Mouse (Mus musculus) cortical plate, adult 2 months (tissue): ENCODE results near the gene Pdlim7. TPM values are rescaled to one million over a fixed set of nuclear protein-coding genes. Genes with fewer than 3 reads are reported as not detected.

Source experiments
- H3K27ac ChIP-seq: fragments of 200-500 bp; 2 replicates; pipeline ENCODE4 v1.5.1; 2012; ENCODE audit warnings: low read length, control low read depth, inconsistent platforms; ENCODE audit not compliant: insufficient read depth
- H3K4me1 ChIP-seq: fragments of 200-500 bp; 2 replicates; pipeline ENCODE4 v1.6.1; 2011; ENCODE audit warnings: low read length; ENCODE audit not compliant: control insufficient read depth, insufficient read depth
- H3K4me3 ChIP-seq: fragments of 200-500 bp; 2 replicates; pipeline ENCODE4 v1.5.1; 2011; ENCODE audit warnings: mild to moderate bottlenecking, low read length, control low read depth; ENCODE audit not compliant: insufficient read depth
- CTCF ChIP-seq: fragments of 200-500 bp; IDR thresholded peaks from 2 replicates; pipeline ENCODE4 v1.5.1; 2011; ENCODE audit warnings: mild to moderate bottlenecking, control low read depth, low read length; ENCODE audit not compliant: insufficient read depth; ENCODE audit errors: extremely low read depth
- POLR2A ChIP-seq: fragments of 200-500 bp; IDR thresholded peaks from 2 replicates; pipeline ENCODE4 v1.6.1; 2011; ENCODE audit warnings: mild to moderate bottlenecking, low read length, control low read depth; ENCODE audit not compliant: insufficient read depth; ENCODE audit errors: extremely low read depth
- polyA plus RNA-seq: library from polyadenylated mRNA; depleted of rRNA; stranded (reverse); fragments of >200 nt; gene quantifications from 2 replicates; pipeline ENCODE4 v1.2.3, GENCODE M21; 2012

Gene Pdlim7
- polyA plus RNA-seq, 1 experiment, result 168 TPM

DNA sequence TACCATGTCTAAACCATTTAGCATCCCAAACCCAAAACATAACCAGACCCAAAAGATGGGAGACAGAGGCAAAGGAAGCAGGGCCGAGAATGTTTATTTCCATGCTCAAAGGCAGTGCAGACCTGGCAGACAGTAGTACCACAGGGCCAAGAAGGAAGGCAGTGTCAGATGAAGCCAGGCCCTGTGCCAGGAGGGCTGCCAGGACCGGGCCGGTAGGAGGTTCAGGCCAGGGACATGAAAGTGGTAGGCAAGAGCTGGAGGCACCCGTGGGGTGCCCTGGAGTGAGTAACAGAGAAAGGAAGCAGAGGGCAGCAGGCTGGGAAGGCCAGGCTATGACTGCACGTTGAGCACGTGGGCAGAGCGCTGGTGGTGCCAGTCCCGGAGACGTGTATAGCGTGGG lies 6.8 kb downstream of the Pdlim7 start:
- Histone ChIP-seq H3K4me3 (no peak overlapping the region), H3K27ac (no peak overlapping the region), H3K4me1 (peaks cover 2% of the 10 kb centered on the region)
- TF ChIP-seq POLR2A (no peak), CTCF (no peak)

DNA sequence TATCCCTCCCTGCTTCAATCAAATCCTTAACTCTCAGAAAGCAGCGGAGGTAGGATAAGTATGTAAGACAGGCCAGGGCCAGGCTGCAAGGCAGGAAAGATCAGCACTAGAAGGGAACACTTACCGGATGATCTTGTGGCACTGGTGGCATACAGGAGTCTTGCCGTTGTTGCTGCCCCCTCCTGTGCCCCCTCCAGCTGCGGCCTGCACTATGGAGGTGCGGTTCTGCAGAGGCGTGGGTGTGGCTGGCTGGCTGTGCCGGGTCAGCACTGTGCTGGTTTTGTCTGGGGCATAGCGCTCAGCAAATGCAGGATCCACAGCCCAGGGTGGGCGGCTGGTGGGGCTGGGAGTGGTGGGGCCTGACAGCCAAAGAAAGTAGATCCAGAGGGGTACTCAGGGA lies 7.7 kb downstream of the Pdlim7 start:
- Histone ChIP-seq H3K4me1 (no peaks in the 10 kb centered on the region; the same call in 1 of the 2 replicates), H3K4me3 (no peak overlapping the region), H3K27ac (no peak overlapping the region)
- TF ChIP-seq CTCF (no peak), POLR2A (no peak)

DNA sequence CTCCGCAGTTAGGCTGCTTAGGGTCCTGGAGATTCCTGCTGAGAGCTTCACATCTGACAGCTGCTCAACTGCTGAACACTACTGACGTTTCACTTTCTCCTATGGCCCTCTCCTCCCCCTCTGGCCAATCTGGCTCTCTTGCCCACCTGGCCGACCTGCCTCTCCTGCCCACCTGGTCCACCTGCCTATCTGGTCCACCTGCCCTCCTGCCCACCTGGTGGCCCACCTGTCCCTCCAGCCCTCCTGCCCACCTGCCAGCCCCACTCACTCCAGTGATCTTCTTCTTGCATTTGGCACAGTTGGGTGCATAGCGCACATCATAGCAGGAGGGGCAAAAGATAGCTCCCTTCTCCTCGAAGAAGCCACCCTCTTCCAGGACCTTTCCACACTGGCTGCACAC lies 9.1 kb downstream of the Pdlim7 start:
- H3K4me1 ChIP-seq, result no peaks in the 10 kb centered on the region; the same call in 1 of the 2 replicates

DNA sequence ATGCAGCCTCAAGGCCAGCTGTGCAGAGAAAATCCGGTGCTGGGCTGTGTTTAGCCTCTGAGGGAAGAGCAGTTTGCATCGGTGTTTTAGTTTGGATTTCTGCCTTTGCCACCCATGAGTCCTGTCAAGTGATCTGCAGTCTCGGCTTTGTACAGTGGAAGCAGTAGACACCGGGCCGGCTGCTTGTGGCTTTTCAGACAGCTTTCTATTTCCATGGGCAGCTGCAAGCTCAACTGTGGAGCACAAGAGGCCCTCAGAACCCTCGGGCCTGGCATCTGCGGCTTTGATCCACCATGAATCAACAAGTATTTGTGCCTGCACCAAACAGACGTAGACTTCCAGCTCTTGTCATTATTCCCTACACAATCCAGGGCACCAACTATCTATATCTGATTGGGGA lies 11.1 kb downstream of the Pdlim7 start:
- TF ChIP-seq CTCF (no peak), POLR2A (no peak)
- Histone ChIP-seq H3K4me1 (no peaks in the 10 kb centered on the region), H3K27ac (no peak overlapping the region), H3K4me3 (no peak overlapping the region)

More for the DNA sequence above, 9.1 kb downstream of the Pdlim7 start:
- TF ChIP-seq POLR2A, result no peak
- TF ChIP-seq CTCF, result no peak
- H3K27ac ChIP-seq, result no peak overlapping the region
- no peak overlapping the region for H3K4me3 ChIP-seq

DNA sequence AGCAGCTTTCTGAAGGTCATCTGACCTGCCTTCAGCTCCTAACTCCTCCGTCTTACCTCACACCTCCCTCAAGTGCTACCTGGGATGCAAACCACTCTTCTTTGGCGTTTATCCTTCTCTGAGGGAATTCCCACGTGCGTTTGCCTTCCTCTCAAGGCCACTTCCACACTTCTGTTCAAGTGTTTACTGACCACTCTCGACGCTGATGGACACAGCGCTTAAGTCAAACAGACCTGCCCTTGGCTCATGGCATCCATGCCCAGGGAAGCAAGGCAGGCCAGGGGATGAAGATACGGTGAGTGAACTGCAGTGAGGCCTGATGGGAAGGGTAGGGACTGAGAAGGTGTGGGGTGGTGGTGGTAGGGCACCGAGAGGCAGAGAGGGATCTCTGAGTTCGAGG lies 12.9 kb downstream of the Pdlim7 start:
- Histone ChIP-seq H3K4me1 (no peaks in the 10 kb centered on the region), H3K4me3 (no peak overlapping the region), H3K27ac (no peak overlapping the region)
- no peak for TF ChIP-seq CTCF
- no peak for TF ChIP-seq POLR2A

DNA sequence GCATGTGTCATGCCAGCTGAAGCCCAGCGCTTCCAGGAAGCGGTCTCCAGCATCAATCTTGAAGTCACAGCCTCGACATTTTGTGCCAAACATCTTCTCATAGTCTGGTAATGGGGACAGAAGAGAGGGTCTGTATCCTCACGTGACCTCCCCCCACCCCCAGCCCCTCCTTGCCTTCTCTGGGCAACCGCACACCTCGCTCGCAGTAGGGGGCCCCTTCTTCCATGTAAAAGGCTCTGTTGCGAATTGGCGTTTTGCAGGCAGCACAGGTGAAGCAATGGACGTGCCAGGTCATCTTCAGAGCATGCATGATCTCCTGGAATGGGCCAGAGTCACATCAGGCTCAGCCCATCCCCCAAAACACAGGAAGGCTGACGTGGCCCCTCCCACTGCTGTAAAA lies 14.6 kb downstream of the Pdlim7 start:
- Histone ChIP-seq H3K4me3 (no peak overlapping the region), H3K4me1 (peaks cover 2% of the 10 kb centered on the region; the same call in 1 of the 2 replicates), H3K27ac (no peak overlapping the region)
- TF ChIP-seq POLR2A (no peak), CTCF (no peak)

DNA sequence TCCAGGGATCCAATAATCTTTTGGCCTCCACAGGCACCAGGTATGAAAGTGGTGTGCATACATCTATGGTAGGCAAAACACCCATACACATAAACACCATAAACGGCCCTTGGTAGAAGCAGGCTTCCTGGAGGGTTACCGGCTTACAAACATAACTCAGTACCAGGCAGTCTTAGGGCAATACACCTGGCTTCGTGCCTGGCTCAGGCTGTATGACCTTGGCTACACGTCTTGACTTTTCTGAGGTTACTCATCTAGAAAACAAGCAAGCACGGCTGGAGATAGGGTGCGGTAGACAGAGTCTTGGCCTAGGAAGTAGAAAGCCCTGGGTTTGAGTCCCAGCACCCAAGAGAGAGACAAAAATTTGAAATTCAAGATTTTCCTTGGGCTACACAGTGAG lies 16.8 kb downstream of the Pdlim7 start:
- Histone ChIP-seq H3K4me3 (no peak overlapping the region), H3K27ac (no peak overlapping the region), H3K4me1 (peaks cover 2% of the 10 kb centered on the region; the same call in 1 of the 2 replicates)
- TF ChIP-seq CTCF (no peak), POLR2A (no peak)

DNA sequence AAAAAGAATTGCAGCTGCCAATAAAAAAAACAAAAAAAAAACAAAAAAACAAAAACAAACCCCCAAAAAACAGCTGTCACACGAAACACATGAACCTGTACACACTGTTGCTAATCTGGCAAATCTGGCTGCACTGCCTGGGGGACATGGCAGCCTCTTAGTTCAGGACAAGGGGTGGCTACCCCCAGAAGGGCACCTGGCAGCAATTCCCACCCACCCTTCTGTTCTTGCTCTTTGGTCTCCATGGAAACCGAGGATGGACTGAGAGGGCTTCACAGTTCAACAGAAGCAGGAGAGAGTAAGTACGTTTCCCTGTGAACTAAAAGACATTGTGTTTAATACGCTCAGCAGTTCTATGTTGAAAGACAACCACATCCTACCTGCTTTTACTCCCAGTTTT lies 17.8 kb downstream of the Pdlim7 start:
- peaks cover 2% of the 10 kb centered on the region; the same call in 1 of the 2 replicates for H3K4me1 ChIP-seq
- H3K27ac ChIP-seq, result no peak overlapping the region
- TF ChIP-seq CTCF (no peak), POLR2A (no peak)
- no peak overlapping the region for H3K4me3 ChIP-seq

DNA sequence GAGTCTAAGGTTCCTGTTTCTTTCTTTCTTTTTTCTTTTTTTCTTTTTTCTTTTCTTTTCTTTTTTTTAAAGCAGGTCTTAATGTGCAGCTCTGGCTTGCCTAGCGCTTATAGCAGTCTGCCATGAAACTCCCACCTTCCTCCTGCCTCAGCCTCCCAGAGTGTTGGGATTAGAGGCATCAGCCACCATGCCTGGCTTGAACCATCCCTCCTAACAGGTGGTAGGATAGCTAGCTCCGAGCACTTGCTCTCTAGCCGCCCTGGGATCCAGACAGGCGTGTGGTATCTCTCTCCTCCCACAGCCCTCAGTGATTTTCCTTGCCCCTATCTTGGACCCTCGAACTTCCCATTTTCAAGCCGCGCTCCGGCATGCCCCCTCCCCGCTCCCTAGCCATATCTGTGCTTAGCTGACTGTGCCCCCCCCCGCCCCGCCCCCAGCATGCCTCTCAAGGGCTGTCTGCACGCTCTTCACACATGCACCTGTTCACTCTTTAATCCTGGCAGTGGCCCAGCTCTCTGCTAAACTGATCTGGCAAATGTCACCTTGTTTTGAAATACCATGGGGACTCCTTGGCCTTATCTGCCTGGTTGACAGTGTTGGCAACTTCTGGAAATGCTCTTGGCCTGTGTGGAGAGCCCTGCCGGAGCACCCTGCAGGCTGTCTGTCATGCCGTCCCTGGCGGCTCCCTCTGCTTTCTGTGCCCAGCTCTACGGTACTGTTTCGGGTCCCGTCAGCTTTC lies 18.4 kb downstream of the Pdlim7 start:
- Histone ChIP-seq H3K27ac (no peak overlapping the region), H3K4me1 (peaks cover 2% of the 10 kb centered on the region; the same call in 1 of the 2 replicates), H3K4me3 (no peak overlapping the region)
- TF ChIP-seq CTCF, result no peak
- TF ChIP-seq POLR2A, result no peak

DNA sequence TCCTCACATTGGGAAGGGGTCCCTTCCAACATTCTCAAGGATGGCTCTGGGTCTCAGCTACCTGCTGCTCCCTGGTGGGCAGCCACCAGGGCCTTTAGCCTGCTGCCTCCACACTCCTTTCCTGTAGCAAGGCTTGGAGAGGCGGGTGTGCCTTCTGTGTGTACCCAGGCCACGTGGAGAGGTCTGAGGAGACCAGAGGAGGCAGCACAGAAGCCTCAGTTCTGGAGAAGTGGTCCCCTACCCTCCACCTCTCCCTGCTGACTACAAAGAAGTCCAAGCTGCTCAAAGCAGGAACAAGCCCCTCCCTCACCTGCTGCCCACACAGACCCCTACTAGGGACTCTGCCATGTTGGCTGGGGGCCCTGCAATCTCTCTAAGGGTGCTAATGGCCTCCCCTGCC lies 19.2 kb downstream of the Pdlim7 start:
- TF ChIP-seq POLR2A (no peak), CTCF (no peak)
- Histone ChIP-seq H3K4me3 (no peak overlapping the region), H3K27ac (no peak overlapping the region), H3K4me1 (peaks cover 2% of the 10 kb centered on the region; the same call in 1 of the 2 replicates)
